Mouse (Mus musculus) bone marrow, adult 2 months (tissue): ENCODE measurements around the gene Dpp9.

ENCODE experiments used
- CTCF ChIP-seq: fragments of 200-500 bp; IDR thresholded peaks from 2 replicates; pipeline ENCODE4 v1.5.1; 2011; ENCODE audit warnings: low read length, control low read depth; ENCODE audit not compliant: control insufficient read depth, insufficient read depth
- POLR2A ChIP-seq: fragments of 200-500 bp; IDR thresholded peaks from 2 replicates; pipeline ENCODE4 v1.6.1; 2011; ENCODE audit warnings: low read depth, mild to moderate bottlenecking, control low read depth, low read length, borderline replicate concordance; ENCODE audit not compliant: control insufficient read depth

- TF ChIP-seq CTCF: no peak
- TF ChIP-seq POLR2A: no peak
These were observed 71.3 kb downstream of the Dpp9 start for GRCm38 (mm10) chr17:56147420-56147819.
